Mouse (Mus musculus): ENCODE data around the gene Gpr142.
A peak's percentile ranks its signal among the peaks of the same experiment; 100 is the strongest.

The Gpr142 gene

DNA sequence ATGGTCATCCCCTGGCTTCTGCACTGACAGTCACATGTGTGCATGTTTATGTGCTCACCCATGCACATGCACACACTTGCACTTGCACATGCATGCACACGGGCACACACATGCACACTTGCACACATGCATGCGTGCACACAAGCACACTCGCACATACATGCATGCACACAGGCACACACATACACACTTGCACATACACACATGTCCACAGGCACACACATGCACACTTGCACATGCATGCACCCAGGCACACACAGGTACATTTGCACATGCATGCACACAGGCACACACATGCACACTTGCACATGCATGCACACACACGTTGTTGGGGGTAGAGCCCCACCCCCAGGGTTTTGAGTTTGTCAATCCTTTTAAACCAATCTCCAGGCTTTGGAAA, 18.2 kb downstream of the Gpr142 start:
- no peak for TF ChIP-seq GATA4 (IDR thresholded peaks at IDR 0.05; ENCODE audit: insufficient replicate concordance, low read length)

DNA sequence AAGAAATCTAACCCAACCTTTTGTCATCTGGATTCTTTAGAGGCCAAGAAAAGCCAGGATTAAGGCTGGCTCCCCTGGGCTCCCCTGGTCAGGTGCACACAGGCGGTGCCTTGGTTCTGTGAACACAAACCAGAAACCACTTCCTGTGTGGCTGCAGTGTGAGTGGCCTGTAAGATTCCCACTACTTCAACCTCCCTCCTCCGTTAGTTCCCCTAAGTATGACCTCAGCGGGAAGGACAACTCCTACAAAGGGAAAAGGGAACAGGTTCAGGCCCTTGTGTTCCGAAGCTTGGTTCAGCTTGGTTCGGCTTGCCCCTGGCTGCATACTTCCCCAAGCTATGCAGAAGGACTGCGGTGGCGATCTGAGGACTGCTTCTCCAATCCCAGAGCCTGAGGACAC, 19.5 kb downstream of the Gpr142 start:
- no peak for TF ChIP-seq GATA4 (IDR thresholded peaks at IDR 0.05; ENCODE audit: insufficient replicate concordance, low read length)

DNA sequence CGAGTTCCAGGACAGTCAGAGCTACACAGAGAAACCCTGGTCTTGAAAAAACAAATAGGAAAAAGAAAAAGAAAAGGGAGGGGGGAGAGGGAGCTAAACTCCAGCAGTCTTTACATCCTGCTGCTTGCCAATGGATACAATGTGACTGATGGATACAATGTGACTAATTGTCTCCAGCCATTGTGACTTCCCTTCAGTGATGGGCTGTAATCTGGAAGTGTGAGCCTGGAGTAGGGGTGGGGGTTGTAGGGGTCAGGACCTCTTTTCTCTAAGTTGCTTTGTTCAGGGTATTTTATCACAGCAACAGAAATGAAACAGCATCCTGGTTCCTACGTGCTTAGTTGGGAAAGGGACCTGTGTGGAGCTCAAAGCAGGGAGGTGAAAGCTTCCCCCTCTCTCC, 20.4 kb downstream of the Gpr142 start:
- TF ChIP-seq GATA4 (IDR thresholded peaks at IDR 0.05; ENCODE audit: insufficient replicate concordance, low read length): no peak

DNA sequence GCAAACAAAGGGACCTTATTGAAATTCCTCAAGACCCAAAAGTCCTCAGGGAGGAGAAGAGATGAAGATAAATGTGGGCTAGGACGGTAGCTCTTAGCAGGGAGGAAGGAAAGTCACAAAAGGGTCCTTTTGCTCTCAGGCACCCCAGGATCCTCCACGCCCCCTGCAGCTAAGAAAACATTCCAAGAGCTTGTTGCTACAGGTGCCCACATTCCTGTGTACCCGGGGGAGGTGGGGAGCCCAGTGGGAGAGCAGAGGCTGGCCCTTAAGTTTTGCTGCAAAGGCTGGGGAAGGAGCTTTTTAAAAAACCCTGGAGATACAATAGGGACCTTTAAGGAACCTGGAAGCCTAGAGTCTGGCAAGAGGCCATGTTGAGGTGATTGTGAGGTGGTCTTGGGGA, 21.7 kb downstream of the Gpr142 start:
- no peak for TF ChIP-seq GATA4 (IDR thresholded peaks at IDR 0.05; ENCODE audit: insufficient replicate concordance, low read length)

DNA sequence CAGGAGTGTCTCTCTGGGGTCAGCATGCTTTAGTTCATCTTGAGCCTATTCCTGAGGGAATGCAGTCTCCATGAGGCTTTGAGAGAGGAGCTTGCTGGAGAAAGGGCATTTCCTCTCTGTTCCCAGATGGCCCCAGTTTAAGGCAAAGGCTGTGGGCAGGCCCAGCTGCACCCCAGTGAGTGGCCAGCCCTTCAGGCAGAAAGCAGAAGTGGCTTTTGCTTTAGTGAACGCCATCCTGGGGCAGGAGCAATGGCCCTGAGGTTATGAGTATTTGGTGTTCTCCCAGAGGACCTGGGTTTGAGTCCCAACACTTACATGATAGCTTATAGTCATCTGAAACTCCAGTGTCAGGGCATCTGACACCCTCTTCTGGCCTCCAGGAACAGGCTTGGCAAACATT, 22.6 kb downstream of the Gpr142 start:
- no peak for TF ChIP-seq GATA4 (IDR thresholded peaks at IDR 0.05; ENCODE audit: insufficient replicate concordance, low read length)

DNA sequence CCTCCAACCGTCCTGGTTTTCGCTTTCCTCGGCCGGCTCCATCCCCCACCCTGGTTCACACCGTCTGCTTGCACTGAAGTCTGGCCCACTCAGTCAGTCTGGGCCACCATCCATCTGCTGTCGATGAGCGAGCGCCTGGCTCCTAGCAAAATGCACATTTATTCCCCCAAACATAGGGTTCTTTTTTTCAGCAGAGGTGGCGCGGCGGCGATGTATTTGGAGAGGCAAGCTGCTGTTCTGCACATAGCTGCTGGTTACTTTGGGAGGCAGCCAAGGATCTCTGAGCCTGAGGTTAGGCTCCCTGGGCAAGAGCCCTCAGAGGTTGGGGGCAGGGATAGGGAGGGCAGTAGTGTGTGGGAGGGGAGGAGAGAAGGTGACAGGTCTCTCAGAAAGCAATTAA, 24.0 kb downstream of the Gpr142 start:
- TF ChIP-seq GATA4 (IDR thresholded peaks at IDR 0.05; ENCODE audit: insufficient replicate concordance, low read length): no peak

DNA sequence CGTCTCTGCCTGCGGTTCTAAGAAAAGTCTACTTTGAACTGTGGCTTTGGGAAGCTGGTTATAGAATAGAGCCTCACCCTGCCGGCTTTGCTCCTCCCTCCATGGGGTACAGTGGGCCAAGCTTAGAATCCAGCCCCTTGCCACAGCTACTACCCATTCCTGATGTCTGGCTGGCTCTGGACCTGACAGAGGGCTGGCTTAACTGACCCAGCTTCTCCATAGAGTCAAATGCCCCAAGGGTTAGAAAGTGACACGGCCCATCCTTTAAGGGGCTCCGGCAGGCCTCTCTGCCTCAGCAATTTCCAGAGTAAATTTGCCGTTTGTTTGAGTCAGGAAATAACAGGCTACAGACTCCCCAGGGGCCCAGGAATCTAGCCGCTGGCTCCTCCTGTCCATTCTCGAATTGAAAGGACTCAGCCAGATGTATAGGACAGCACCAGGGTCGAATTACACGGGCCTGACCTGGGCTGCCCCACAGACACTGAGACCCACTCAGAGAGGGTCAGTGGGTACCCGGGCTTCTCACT, 24.5 kb downstream of the Gpr142 start:
- no peak for TF ChIP-seq GATA4 (IDR thresholded peaks at IDR 0.05; ENCODE audit: insufficient replicate concordance, low read length)

DNA sequence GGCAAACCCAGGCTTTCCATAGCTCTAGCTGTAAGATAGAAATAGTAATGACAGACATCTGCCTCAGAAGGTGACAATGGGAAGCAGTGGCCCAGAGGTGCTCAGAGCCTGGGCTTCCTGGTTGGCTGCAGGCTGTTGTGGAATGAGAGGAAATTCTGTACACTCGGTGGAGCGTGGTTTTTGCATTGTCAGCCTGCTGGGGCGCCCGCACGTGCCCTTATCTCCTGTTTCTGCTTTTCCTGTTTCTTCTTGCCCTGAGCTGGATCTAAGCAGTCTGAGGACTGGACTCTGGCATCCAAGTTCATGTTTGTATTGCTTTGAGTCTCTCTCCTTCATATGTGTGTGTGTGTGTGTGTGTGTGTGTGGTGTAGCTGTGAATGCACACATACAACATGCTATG, 28.0 kb downstream of the Gpr142 start:
- peak; percentile 85 for TF ChIP-seq GATA4 (IDR thresholded peaks at IDR 0.05; ENCODE audit: insufficient replicate concordance, low read length)

DNA sequence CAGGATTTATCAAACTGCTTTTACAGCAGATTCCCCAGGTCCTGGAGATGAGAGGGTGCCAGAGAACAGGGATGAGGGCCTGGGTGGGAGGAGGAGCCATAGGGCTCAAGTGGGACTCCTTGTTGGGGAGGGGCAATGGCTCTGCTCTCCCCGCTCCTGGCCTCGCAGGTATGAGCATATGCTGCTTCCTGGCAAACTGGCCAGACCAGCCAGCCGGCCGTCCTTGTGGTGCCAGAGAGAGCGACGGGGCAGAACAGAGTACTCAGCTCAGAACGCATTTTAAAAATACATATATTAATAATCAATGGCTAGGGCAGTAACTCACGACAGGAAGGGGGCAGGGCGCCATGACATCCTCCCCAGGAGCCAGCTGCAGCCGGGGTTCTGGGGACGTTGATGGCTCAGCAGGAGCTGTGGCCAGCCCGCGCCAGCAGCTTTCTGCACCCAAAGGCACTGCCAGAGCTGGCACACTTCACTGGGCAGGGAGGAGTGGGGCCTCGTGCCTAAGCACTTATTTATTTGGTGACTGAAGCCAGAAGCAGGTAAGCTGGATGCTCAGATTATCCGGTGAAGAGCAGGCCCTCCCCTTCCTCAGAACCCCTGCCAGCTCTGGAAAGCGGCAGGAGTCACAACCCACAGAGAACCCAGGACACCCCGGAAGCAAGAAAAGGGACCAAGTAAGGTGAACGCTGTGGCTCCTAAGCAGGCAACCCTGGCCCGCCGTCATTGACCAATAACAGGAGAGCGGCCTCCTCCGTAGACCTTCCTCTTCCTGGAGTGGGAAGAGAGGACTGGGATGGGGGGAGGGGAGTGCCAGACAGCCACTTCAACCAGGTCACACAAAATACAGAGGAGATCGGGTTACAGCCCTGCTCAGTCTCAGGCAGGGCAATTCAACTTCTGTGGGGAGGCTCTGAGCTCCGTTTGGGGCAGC, 31.0 kb downstream of the Gpr142 start:
- no peak for TF ChIP-seq GATA4 (IDR thresholded peaks at IDR 0.05; ENCODE audit: insufficient replicate concordance, low read length)

DNA sequence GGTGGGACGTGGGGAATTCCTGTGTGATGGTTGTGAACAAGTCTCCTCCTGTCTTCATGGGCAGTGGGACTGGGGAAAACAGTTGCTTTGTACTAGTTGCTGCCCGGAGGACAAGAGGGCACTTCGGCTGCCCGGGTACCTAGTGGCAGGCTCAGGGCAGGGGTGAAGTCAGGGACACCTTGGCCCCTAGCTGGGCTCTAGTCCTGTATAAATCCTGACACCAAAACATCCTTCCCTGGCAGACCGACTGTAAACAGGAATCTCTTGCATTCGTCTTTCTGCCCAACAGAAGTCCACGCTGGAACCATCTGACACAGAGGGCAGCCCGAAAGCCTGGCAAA, 31.7 kb downstream of the Gpr142 start:
- no peak for TF ChIP-seq GATA4 (IDR thresholded peaks at IDR 0.05; ENCODE audit: insufficient replicate concordance, low read length)

DNA sequence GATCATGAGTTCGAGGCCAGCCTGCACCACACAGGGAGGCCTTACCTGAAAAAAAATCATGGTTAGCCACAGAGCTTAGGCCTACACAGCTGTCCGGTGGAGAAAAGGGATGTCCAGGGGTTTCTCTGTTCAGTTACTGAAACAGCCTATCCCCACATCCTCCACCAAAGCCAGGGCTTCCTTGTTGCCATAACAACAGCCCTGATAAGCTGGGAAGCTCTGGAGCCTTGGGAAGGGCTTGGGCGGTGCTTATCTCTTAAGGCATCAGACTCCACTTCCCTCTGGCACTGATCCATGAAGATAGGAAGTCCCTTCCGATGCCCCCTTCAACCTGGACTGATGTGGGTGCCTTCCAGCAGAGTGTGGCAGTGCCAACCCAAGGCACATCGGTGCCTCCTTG, 34.4 kb downstream of the Gpr142 start:
- TF ChIP-seq GATA4 (IDR thresholded peaks at IDR 0.05; ENCODE audit: insufficient replicate concordance, low read length): no peak; the same call in 1 of the 2 replicates

DNA sequence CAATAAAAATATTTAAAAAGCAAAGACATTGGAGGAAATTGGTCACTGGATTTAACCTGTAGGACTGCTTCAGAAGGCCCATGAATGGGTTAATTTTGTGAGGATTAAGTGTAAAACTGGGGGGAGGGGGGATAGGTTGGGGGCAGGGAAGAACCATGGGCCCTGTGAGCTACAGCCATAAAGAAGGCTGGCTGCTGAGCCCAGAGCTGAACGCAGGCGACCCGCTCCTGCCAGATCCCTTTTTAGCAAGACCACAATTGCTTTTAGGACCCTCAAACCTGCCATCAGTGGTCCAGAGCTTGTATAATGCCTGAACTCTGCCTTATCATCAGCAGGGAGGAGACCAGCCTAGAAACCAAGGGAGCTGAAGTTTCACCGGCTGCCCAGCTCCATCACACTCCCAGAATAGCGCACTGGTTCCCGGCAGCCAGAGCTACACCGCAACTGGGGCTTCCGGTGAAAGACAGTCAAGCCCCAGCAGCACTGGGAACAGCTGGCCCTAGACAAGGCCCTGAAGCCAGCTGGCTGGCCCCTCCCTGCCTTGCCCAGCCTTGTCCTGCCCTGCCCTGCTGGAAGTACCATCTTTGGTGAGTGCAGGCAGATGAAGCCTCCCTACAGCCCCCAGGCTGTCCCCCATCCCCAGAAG, 45.2 kb downstream of the Gpr142 start:
- no peak for TF ChIP-seq GATA4 (IDR thresholded peaks at IDR 0.05; ENCODE audit: insufficient replicate concordance, low read length)

DNA sequence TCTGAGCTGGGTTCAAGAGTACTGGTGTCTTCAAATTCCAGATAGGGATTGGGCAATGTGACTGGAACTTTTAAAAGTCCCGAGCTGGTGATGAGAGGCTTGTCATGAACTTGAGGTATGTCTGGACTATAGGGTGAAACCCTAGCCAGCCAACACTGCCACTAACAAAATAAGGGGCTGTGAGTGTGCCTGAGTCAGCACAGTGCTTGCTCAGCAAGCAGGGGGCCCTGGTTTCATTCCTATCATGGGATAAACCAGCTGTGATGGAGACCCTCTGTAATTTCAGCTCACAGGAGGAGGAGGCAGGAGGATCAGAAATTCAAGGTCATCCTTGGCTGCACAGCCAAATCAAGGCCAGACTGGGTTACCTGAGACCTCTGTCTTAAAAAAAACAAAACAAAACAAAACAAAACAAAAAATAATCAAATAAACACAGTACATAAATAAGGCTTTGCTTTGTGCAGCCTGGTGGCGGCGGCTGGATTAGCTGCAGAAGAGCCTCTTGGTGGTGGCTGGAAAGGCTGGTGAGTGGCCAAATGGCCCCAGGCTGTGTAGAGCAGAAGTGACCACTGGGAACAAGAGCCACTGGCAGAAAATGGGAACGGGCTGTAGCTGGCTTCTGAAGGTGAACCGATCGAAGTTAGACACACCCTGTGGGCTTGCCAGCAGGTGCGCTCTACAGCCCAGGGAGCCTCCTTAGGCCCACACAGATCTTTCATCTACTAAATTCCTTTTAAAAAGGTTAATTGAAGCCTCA, 45.9 kb downstream of the Gpr142 start:
- TF ChIP-seq GATA4 (IDR thresholded peaks at IDR 0.05; ENCODE audit: insufficient replicate concordance, low read length): no peak

DNA sequence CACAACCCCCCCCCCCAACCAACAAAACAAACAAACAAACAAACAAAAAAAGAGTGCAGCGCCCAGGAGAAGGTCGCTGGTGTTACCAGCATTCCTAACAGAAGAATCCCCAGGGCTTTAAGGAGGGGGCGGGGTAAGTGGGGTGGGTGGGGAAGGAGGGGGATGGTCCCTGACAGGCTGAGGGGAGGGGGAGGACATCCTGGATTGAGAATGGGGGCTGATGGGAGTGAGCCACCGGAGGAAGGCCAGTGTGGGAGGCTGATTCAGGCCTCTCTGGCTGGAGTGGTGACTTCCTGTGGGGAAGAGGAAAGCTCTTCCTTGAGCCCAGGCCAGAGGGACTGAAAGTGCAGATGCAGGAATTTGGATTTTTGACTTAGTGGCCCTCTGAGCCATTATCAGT, 47.6 kb downstream of the Gpr142 start:
- no peak for TF ChIP-seq GATA4 (IDR thresholded peaks at IDR 0.05; ENCODE audit: insufficient replicate concordance, low read length)

DNA sequence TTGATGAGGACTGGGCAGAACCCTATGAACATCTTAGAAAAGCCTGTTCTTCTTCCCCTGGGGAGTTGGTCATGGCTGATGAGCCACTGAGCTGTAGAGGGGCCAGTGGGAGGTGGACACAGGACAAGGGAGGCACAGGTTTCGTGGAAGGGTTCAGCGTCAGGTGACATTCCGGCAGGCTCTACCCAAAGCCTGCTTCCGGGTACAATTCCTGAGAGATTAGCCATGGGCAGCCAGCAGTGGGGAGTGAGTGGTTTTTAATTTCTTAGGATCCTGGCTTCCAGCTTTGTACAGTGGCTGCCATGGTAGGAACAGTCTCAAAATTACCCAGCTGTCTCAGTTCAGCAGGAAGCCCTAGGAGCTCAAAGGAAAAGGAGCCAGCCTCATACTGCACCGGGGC, 48.3 kb downstream of the Gpr142 start:
- TF ChIP-seq GATA4 (IDR thresholded peaks at IDR 0.05; ENCODE audit: insufficient replicate concordance, low read length): no peak

DNA sequence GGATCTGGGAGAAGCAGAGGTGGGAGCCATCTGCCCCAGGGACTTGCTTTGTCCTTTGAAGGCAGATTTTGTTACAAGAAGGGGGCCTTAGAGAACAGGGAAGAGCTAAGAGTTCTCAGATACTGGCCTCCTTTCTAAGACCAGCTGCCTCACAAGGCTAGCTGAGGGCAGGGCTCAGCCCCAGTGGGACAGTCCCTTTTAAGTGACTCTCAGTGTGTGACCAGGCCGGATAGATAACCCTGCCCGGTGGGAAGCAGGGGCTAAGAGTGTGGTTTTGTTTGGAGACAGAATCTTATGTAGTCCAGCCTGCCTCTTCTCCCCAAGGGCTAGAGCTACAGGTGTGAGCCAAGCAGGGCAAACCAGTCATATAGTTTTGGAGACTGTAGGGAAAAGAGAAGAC, 50.8 kb downstream of the Gpr142 start:
- TF ChIP-seq GATA4 (IDR thresholded peaks at IDR 0.05; ENCODE audit: insufficient replicate concordance, low read length): no peak

Data from liver, adult (tissue).